Mouse (Mus musculus): Measurements from ENCODE around the gene Dglucy. TPM values are rescaled to one million over a fixed set of nuclear protein-coding genes. Genes with fewer than 3 reads are reported as not detected.

Gene Dglucy
- polyA plus RNA-seq, 1 experiment from 2014 or later = 2.7 TPM

DNA sequence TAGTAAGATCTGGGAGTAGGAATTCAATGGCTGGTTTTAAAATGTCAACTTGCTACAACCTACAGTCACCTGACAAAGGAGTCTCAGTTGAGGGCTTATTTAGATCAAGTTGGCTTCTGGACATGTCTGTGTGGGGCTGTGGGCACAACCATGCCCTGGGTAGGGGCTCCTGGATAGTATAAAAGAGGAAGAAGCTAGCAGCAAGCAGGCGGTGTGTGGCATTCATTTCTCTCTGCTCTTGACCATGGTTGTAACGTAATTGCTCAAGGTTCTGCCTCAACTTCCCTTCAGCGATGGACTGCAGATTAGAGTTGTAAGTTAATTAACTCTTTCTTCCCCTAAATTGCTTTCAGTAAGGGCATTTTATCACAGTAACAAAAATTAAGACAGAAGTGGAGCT lies 73.5 kb downstream of the Dglucy start:
- no peaks in the 10 kb centered on the region for H3K27me3 ChIP-seq
- no peak overlapping the region for H3K9ac ChIP-seq
- ATAC-seq (ENCODE audit: low FRiP score) = no peak
- 88% methylated on average over 3 of the region's 3 CpGs for WGBS
- no peak overlapping the region for H3K4me2 ChIP-seq
- H3K9me3 ChIP-seq = no peaks in the 10 kb centered on the region
- H3K4me1 ChIP-seq = no peaks in the 10 kb centered on the region
- H3K27ac ChIP-seq = no peak overlapping the region
- no peaks in the 10 kb centered on the region for H3K36me3 ChIP-seq (replicated peaks)
- H3K4me3 ChIP-seq (replicated peaks) = no peak overlapping the region

GRCm38 (mm10) chr12:100856337-100856736 lies 77.5 kb downstream of the Dglucy start:
- H3K27me3 ChIP-seq = no peaks in the 10 kb centered on the region
- 86% methylated on average over 2 of the region's 2 CpGs for WGBS
- no peaks in the 10 kb centered on the region for H3K36me3 ChIP-seq (replicated peaks)
- H3K9me3 ChIP-seq = no peaks in the 10 kb centered on the region
- H3K4me1 ChIP-seq = no peaks in the 10 kb centered on the region
- no peak overlapping the region for H3K4me3 ChIP-seq (replicated peaks)
- no peak for ATAC-seq (ENCODE audit: low FRiP score)
- H3K27ac ChIP-seq = no peak overlapping the region
- H3K9ac ChIP-seq = no peak overlapping the region
- H3K4me2 ChIP-seq = no peak overlapping the region

- 84% methylated on average over 7 of the region's 7 CpGs for WGBS
- Histone ChIP-seq H3K4me1 (no peaks in the 10 kb centered on the region), H3K9me3 (no peaks in the 10 kb centered on the region), H3K27me3 (no peaks in the 10 kb centered on the region), H3K4me3 (replicated peaks) (no peak overlapping the region), H3K27ac (no peak overlapping the region), H3K36me3 (replicated peaks) (no peaks in the 10 kb centered on the region), H3K9ac (no peak overlapping the region), H3K4me2 (no peak overlapping the region)
- no peak for ATAC-seq (ENCODE audit: low FRiP score)
Measured at GRCm38 (mm10) chr12:100857791-100858190, 78.9 kb downstream of the Dglucy start.

DNA sequence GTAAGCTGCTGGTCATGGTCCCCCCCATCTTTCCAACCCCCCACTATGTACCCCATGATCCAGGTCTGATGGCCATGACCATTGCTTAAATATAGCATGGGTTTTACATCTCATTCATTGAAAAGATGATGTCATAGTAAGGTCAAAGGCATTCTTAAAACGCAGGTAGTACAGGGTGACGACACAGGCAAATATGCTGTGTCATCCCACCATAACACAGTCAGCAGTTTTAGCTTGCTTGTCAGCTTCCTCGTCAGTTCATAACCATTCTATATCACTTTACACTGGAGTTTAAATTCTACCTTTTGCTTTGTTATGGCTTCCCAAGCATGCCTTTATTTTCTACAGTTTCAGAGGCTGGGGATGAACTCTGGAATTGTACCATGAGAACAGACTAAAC lies 83.4 kb downstream of the Dglucy start:
- no peak for ATAC-seq (ENCODE audit: low FRiP score)
- H3K4me2 ChIP-seq = no peak overlapping the region
- 92% methylated on average over 3 of the region's 3 CpGs for WGBS
- H3K36me3 ChIP-seq (replicated peaks) = no peaks in the 10 kb centered on the region
- H3K9me3 ChIP-seq = no peaks in the 10 kb centered on the region
- H3K9ac ChIP-seq = no peak overlapping the region
- H3K4me1 ChIP-seq = no peaks in the 10 kb centered on the region
- H3K27ac ChIP-seq = no peak overlapping the region
- no peaks in the 10 kb centered on the region for H3K27me3 ChIP-seq
- no peak overlapping the region for H3K4me3 ChIP-seq (replicated peaks)

DNA sequence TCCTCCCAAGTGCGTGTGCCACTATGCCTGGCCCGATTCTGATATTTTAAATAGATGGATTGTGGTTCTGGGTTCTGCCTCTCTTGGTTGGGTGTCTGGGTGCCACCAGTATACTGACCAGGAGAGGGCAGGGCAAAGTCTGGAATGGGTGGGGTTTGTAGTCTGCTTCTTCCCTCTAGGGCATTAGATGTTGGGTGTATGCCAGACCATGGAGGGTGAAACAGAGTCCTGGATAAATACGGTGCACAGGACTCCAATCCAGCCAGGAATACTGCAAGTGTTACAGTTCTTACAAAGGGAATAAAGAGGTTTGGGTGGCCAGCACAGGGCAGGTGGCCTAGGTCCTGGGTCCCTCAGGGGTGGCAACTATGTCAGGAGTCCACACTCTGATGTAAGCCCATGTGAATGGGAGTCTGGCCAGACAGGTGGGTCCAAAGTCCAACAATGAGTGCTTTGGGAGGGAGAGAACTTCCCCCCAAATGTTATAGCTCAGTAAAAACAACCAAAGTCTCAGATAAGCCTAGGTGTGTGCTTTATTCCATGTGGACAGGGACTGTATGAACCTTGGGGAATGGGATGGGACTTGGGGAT lies 84.1 kb downstream of the Dglucy start:
- H3K9ac ChIP-seq = no peak overlapping the region
- no peak for ATAC-seq (ENCODE audit: low FRiP score)
- no peaks in the 10 kb centered on the region for H3K36me3 ChIP-seq (replicated peaks)
- no peak overlapping the region for H3K4me3 ChIP-seq (replicated peaks)
- no peak overlapping the region for H3K4me2 ChIP-seq
- 91% methylated on average over 3 of the region's 3 CpGs for WGBS
- H3K9me3 ChIP-seq = no peaks in the 10 kb centered on the region
- no peaks in the 10 kb centered on the region for H3K27me3 ChIP-seq
- no peak overlapping the region for H3K27ac ChIP-seq
- H3K4me1 ChIP-seq = no peaks in the 10 kb centered on the region

- Histone ChIP-seq H3K4me2 (no peak overlapping the region), H3K4me3 (replicated peaks) (no peak overlapping the region), H3K9me3 (no peaks in the 10 kb centered on the region), H3K27ac (no peak overlapping the region), H3K4me1 (no peaks in the 10 kb centered on the region), H3K27me3 (no peaks in the 10 kb centered on the region), H3K36me3 (replicated peaks) (no peaks in the 10 kb centered on the region), H3K9ac (no peak overlapping the region)
- no peak for ATAC-seq (ENCODE audit: low FRiP score)
Measured at GRCm38 (mm10) chr12:100865072-100865471, 86.2 kb downstream of the Dglucy start.

DNA sequence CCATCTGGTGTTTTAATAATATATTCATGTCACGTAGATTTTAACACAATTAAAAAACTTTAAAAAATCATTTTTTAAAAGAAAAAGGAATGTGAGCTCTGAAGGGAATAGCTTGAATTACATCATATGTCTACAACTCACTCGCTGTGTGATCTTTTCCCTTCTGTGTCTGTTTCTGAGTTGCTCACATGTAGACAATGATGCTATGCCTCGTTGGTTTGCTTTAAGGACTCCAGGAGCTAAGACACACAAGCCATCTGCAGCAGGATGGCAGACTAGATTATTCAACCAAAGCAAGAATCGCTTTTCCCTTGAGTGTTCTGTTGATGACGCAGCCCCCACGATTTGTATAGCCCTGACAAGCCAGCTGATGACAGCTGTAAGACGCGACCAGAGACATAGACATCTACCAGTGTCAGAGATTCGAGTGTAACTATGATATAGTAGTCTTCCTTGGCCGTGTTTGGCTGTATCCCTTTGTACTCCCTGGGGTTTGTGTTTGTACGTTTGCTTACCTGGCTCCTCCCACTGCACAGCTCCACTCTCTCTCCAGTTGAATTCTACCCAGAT lies 86.7 kb downstream of the Dglucy start:
- Histone ChIP-seq H3K4me3 (replicated peaks) (no peak overlapping the region), H3K4me2 (no peak overlapping the region), H3K4me1 (no peaks in the 10 kb centered on the region), H3K27ac (no peak overlapping the region), H3K27me3 (no peaks in the 10 kb centered on the region), H3K36me3 (replicated peaks) (no peaks in the 10 kb centered on the region), H3K9me3 (no peaks in the 10 kb centered on the region), H3K9ac (no peak overlapping the region)
- no peak for ATAC-seq (ENCODE audit: low FRiP score)
- WGBS = 81% methylated on average over 11 of the region's 11 CpGs

- no peak overlapping the region for H3K27ac ChIP-seq
- no peak overlapping the region for H3K4me3 ChIP-seq (replicated peaks)
- no peaks in the 10 kb centered on the region for H3K36me3 ChIP-seq (replicated peaks)
- ATAC-seq (ENCODE audit: low FRiP score) = no peak
- H3K4me2 ChIP-seq = no peak overlapping the region
- no peaks in the 10 kb centered on the region for H3K27me3 ChIP-seq
- WGBS = 92% methylated on average over 8 of the region's 8 CpGs
- no peaks in the 10 kb centered on the region for H3K4me1 ChIP-seq
- no peak overlapping the region for H3K9ac ChIP-seq
- no peaks in the 10 kb centered on the region for H3K9me3 ChIP-seq
Measured at GRCm38 (mm10) chr12:100867097-100867496, 88.2 kb downstream of the Dglucy start.

DNA sequence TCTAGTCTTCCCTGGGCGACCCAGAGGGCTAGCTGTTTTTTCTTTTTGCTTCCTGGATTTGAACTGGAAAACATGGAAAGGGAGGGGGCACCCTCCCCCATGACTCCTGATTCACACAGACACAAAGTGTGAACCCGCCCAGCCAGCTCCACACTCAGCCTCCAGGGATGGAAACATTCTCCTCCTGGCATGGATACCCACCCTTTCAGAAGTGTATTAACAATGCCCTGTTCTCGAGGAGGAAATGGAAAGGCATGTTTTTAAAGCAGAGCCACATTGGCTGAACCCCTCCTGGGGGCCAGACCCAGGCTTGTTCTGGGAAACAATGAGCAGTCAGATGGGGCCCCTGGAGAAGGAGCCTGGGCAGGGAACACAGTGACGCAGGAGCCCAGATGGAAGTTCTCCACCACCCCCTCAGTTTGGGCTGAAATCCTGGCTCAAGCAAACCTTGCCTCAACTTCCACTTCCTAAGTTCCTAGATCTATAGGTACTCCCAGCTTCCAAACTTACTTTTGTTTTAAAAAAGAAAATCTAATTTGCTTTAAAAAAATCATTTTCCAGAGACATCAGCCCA lies 89.3 kb downstream of the Dglucy start:
- H3K27me3 ChIP-seq = no peaks in the 10 kb centered on the region
- no peak for ATAC-seq (ENCODE audit: low FRiP score)
- no peak overlapping the region for H3K4me3 ChIP-seq (replicated peaks)
- H3K27ac ChIP-seq = no peak overlapping the region
- no peaks in the 10 kb centered on the region for H3K9me3 ChIP-seq
- no peak overlapping the region for H3K9ac ChIP-seq
- no peak overlapping the region for H3K4me2 ChIP-seq
- no peaks in the 10 kb centered on the region for H3K4me1 ChIP-seq
- no peaks in the 10 kb centered on the region for H3K36me3 ChIP-seq (replicated peaks)
- 56% methylated on average over 4 of the region's 4 CpGs for WGBS

DNA sequence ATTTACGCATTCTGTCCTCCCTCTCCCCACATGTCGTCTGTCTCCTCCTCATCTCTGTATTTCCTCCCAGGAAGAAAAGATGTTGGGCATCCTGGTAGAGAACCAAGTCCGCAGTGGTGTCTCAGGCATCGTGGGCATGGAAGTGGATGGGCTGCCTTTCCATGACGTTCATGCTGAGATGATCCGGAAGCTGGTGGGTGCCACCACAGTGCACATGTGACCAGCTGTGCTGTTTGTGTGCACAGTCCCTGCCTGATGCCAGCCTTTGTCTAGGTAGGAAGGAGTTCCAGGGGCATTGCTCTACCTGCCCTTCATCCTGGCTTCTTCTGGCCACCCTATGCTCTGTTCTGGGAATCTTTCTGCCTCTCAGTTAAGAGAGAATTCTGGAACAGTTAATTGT lies 92.4 kb downstream of the Dglucy start:
- 94% methylated on average over 6 of the region's 6 CpGs for WGBS

DNA sequence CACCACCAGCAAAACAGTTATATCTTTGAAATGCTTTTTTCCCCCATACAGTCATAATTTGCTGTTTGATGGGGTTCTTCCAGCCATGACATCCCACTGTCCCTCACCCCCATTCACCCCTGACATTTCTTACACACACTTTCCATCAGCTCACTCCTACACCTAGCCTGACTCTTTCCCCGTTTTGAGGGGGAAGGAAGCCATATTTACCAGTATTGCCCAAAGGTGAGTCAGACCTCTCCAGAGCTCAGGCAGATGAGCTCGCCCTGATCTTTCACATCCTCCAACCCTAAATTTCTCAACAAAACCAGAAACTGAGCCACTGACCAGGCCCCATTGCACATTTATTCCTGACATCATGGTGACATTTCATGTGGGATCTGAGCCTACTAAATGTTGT lies 93.0 kb downstream of the Dglucy start:
- Histone ChIP-seq H3K9me3 (no peaks in the 10 kb centered on the region), H3K4me2 (no peak overlapping the region), H3K4me1 (no peaks in the 10 kb centered on the region), H3K36me3 (replicated peaks) (no peaks in the 10 kb centered on the region), H3K9ac (no peak overlapping the region), H3K4me3 (replicated peaks) (no peak overlapping the region), H3K27ac (no peak overlapping the region), H3K27me3 (no peaks in the 10 kb centered on the region)
- no peak for ATAC-seq (ENCODE audit: low FRiP score)
- WGBS = 92% methylated on average over 2 of the region's 2 CpGs

More for the DNA sequence above, 92.4 kb downstream of the Dglucy start:
- H3K36me3 ChIP-seq (replicated peaks) = no peaks in the 10 kb centered on the region
- no peak overlapping the region for H3K4me2 ChIP-seq
- ATAC-seq (ENCODE audit: low FRiP score) = no peak
- H3K4me3 ChIP-seq (replicated peaks) = no peak overlapping the region
- no peaks in the 10 kb centered on the region for H3K9me3 ChIP-seq
- no peaks in the 10 kb centered on the region for H3K27me3 ChIP-seq
- H3K9ac ChIP-seq = no peak overlapping the region
- no peaks in the 10 kb centered on the region for H3K4me1 ChIP-seq
- no peak overlapping the region for H3K27ac ChIP-seq

GRCm38 (mm10) chr12:100873612-100874011 lies 94.8 kb downstream of the Dglucy start:
- no peaks in the 10 kb centered on the region for H3K9me3 ChIP-seq
- no peaks in the 10 kb centered on the region for H3K27me3 ChIP-seq
- H3K4me3 ChIP-seq (replicated peaks) = no peak overlapping the region
- no peak overlapping the region for H3K27ac ChIP-seq
- no peak overlapping the region for H3K4me2 ChIP-seq
- 82% methylated on average over 3 of the region's 3 CpGs for WGBS
- ATAC-seq (ENCODE audit: low FRiP score) = no peak
- H3K9ac ChIP-seq = no peak overlapping the region
- H3K36me3 ChIP-seq (replicated peaks) = no peaks in the 10 kb centered on the region
- H3K4me1 ChIP-seq = no peaks in the 10 kb centered on the region

DNA sequence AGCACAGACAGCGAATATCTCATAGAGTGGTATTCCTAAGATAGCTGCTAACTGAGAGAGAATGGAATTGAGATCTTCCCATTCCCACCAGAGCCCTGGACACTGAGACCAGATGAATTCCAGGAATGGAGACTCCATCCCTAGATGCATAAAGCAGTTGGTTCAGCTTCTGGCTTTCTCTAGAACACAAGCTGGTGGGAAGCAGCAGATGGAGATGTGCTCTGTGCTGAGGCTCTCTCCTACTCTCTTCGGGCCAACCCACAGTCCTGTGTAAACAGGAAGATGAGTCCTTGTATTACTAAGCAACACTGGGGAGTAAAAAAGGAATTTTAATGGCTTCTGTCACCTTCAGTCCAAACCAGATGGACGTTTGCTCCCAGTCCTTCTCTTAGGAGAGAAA lies 96.7 kb downstream of the Dglucy start:
- no peak overlapping the region for H3K9ac ChIP-seq
- H3K4me3 ChIP-seq (replicated peaks) = no peak overlapping the region
- no peaks in the 10 kb centered on the region for H3K27me3 ChIP-seq
- no peak overlapping the region for H3K4me2 ChIP-seq
- no peaks in the 10 kb centered on the region for H3K4me1 ChIP-seq
- H3K9me3 ChIP-seq = no peaks in the 10 kb centered on the region
- no peak for ATAC-seq (ENCODE audit: low FRiP score)
- H3K36me3 ChIP-seq (replicated peaks) = no peaks in the 10 kb centered on the region
- no peak overlapping the region for H3K27ac ChIP-seq
- 68% methylated on average over 3 of the region's 3 CpGs for WGBS
